Mouse (Mus musculus) thymus, adult 2 months (tissue): ENCODE data around the gene Wnt4.

Source experiments
- CTCF ChIP-seq: fragments of 200-500 bp; IDR thresholded peaks from 2 replicates; pipeline ENCODE4 v1.5.1; 2012; ENCODE audit warnings: mild to moderate bottlenecking, control low read depth, low read length, moderate library complexity, borderline replicate concordance; ENCODE audit not compliant: control insufficient read depth, poor library complexity, insufficient read depth; ENCODE audit errors: extremely low read depth
- POLR2A ChIP-seq: fragments of 200-500 bp; IDR thresholded peaks from 2 replicates; pipeline ENCODE4 v1.6.1; 2012; ENCODE audit warnings: mild to moderate bottlenecking, low read length, control low read depth, moderate library complexity; ENCODE audit not compliant: control insufficient read depth, poor library complexity, insufficient read depth; ENCODE audit errors: extremely low read depth

DNA sequence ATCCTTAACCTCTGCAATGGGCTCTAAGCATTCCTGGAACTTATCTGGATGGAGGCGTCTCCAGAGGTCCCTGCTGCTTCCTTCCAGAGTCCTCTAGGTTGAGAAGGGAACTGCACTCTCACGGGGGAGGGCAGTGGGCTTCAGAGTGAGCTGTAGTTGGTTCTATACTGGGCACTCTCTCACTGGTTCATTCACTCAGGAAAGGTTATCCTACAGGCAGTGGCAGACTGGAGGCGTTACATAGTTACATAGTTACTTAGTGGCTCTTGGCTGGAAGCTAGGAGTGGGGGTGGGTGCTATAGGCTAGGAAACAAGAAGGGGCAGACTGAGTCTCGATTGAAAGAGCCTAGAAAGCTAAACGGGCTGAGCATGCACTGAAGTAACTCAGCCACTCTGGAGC is 26.4 kb upstream of the Wnt4 start:
- TF ChIP-seq POLR2A = no peak
- TF ChIP-seq CTCF = no peak
